Mouse (Mus musculus) granulocyte monocyte progenitor cell, adult 5-6 weeks (primary cell): ENCODE data around the gene Eipr1. TPM values are rescaled to one million over a fixed set of nuclear protein-coding genes. Genes with fewer than 3 reads are reported as not detected.

Source experiments
- total RNA-seq, 2 experiments: library from RNA; stranded (forward) in 1 of 2; stranded (reverse) in 1 of 2; fragments of 200-712, 200-1000 nt in 1 of 2; fragments of >200 nt in 1 of 2; fragmentation: Nextera tagmentation in 1 of 2; gene quantifications; 2 replicates each; pipeline ENCODE4 v1.2.3; 2014 to 2017

Eipr1 gene
- total RNA-seq, 2 experiments from 2014 or later = 25.5 to 31.2 TPM

Other genes with a start within 250 kb of the Eipr1 start
- gene Dcdc2c, start 199.4 kb upstream of the Eipr1 start, total RNA-seq (2014; fragmentation: Nextera tagmentation) = not detected in 2 replicates
- gene Dcdc2c, start 199.4 kb upstream of the Eipr1 start, total RNA-seq (2017) = 0.34 and 0.62 TPM in 2 replicates
- gene Allc, start 169.3 kb upstream of the Eipr1 start, total RNA-seq (2014; fragmentation: Nextera tagmentation) = not detected in 2 replicates
- not detected in 2 replicates for gene Allc, start 169.3 kb upstream of the Eipr1 start, total RNA-seq (2017)
- not detected in 2 replicates for gene Colec11, start 128.4 kb upstream of the Eipr1 start, total RNA-seq (2014; fragmentation: Nextera tagmentation)
- gene Colec11, start 128.4 kb upstream of the Eipr1 start, total RNA-seq (2017) = 0.62 TPM in 1 of 2 replicates, not detected in the other
- gene Rps7, start 115.8 kb upstream of the Eipr1 start, total RNA-seq (2014; fragmentation: Nextera tagmentation) = 3,179 and 3,718 TPM in 2 replicates
- 5,371 and 5,776 TPM in 2 replicates for gene Rps7, start 115.8 kb upstream of the Eipr1 start, total RNA-seq (2017)
- gene Rnaseh1, start 102.2 kb upstream of the Eipr1 start, total RNA-seq (2014; fragmentation: Nextera tagmentation) = 31.3 and 37.1 TPM in 2 replicates
- gene Rnaseh1, start 102.2 kb upstream of the Eipr1 start, total RNA-seq (2017) = 26.2 and 33.5 TPM in 2 replicates
- 103 and 113 TPM in 2 replicates for gene Adi1, start 76.6 kb upstream of the Eipr1 start, total RNA-seq (2014; fragmentation: Nextera tagmentation)
- gene Adi1, start 76.6 kb upstream of the Eipr1 start, total RNA-seq (2017) = 34.1 and 43.9 TPM in 2 replicates
- gene Trappc12, start 1.3 kb upstream of the Eipr1 start, total RNA-seq (2014; fragmentation: Nextera tagmentation) = 40.9 and 41.2 TPM in 2 replicates
- 40.5 and 46.5 TPM in 2 replicates for gene Trappc12, start 1.3 kb upstream of the Eipr1 start, total RNA-seq (2017)